Mouse (Mus musculus) heart, adult 2 months (tissue): ENCODE results near the gene Kank2. TPM values are rescaled to one million over a fixed set of nuclear protein-coding genes. Genes with fewer than 3 reads are reported as not detected.

Experiments used
- DNase-seq, 2 experiments: peaks; one replicate each; pipeline ENCODE4 v3.0.0; 2021
- H3K27ac ChIP-seq: fragments of 200-600 bp; 2 replicates; pipeline ENCODE4 v1.8.1; 2022
- H3K27me3 ChIP-seq: fragments of 200-500 bp; 2 replicates; pipeline ENCODE4 v1.6.1; 2012; ENCODE audit warnings: mild to moderate bottlenecking, low read length, inconsistent platforms, mixed read lengths; ENCODE audit not compliant: control insufficient read depth, insufficient read depth
- H3K36me3 ChIP-seq: fragments of 200-500 bp; 2 replicates; pipeline ENCODE4 v1.6.1; 2012; ENCODE audit warnings: low read length, inconsistent platforms; ENCODE audit not compliant: control insufficient read depth, insufficient read depth
- H3K4me1 ChIP-seq: fragments of 200-500 bp; 2 replicates; pipeline ENCODE4 v1.6.1; 2011; ENCODE audit warnings: low read length; ENCODE audit not compliant: control insufficient read depth, insufficient read depth
- H3K4me3 ChIP-seq: fragments of 200-600 bp; 2 replicates; pipeline ENCODE4 v1.8.1; 2022
- H3K79me2 ChIP-seq: fragments of 200-500 bp; replicated peaks from 2 replicates; pipeline ENCODE4 v1.6.1; 2012; ENCODE audit warnings: mild to moderate bottlenecking, inconsistent platforms, low read length, moderate library complexity, mixed read lengths; ENCODE audit not compliant: control insufficient read depth, insufficient read depth
- H3K9ac ChIP-seq: fragments of 200-500 bp; 2 replicates; pipeline ENCODE4 v1.6.1; 2012; ENCODE audit warnings: low read depth, mild to moderate bottlenecking, control low read depth, inconsistent platforms, low read length, mixed read lengths
- CTCF ChIP-seq: fragments of 200-600 bp; IDR thresholded peaks from 2 replicates; pipeline ENCODE4 v1.8.1; 2022; ENCODE audit warnings: antibody characterized with exemption, mild to moderate bottlenecking, moderate library complexity
- EP300 ChIP-seq: fragments of 200-500 bp; IDR thresholded peaks from 2 replicates; pipeline ENCODE4 v1.6.1; 2011; ENCODE audit warnings: low read depth, low read length, control low read depth; ENCODE audit not compliant: insufficient read depth
- POLR2A ChIP-seq: fragments of 200-500 bp; IDR thresholded peaks from 2 replicates; pipeline ENCODE4 v1.6.1; 2011; ENCODE audit warnings: mild to moderate bottlenecking, low read depth, low read length, control low read depth; ENCODE audit not compliant: insufficient read depth
- WGBS: fragments of 180-500 bp; shearing (Covaris S2); methylation state at CpG from one replicate; pipeline ENCODE4 v1.1.7; 2018; 5-methylcytosine and 5-hydroxymethylcytosine counted together
- intact Hi-C: fragments of 180-260 bp; cut with DNase I; formaldehyde crosslinking; loops from one replicate; pipeline ENCODE4 v1.15.1; 2025
- polyA plus RNA-seq: library from polyadenylated mRNA; depleted of rRNA; stranded (reverse); fragments of >200 nt; gene quantifications from 2 replicates; pipeline ENCODE4 v1.2.3, GENCODE M21; 2012
- total RNA-seq, 2 experiments: library from RNA; stranded (reverse); gene quantifications; 2 replicates each; pipeline ENCODE4 v1.2.3; 2021

The Kank2 gene
- total and polyA plus RNA-seq, 3 experiments, result 45.3 to 62.9 (median 57.3) TPM

GRCm38 (mm10) chr9:21749382-21750118 lies 49.0 kb downstream of the Kank2 start:
- H3K9ac ChIP-seq, result no peak overlapping the region
- intact Hi-C loops, result loop anchor here (5.0 kb wide), 1 partner anchor 47 kb away; no protein-coding TSS in a partner anchor
- no peak for DNase-seq
- peaks cover 26% of the 10 kb centered on the region for H3K4me1 ChIP-seq
- no peak overlapping the region for H3K27ac ChIP-seq
- H3K27me3 ChIP-seq, result no peaks in the 10 kb centered on the region
- H3K79me2 ChIP-seq, result no peaks in the 10 kb centered on the region
- H3K4me3 ChIP-seq, result no peak overlapping the region
- TF ChIP-seq CTCF (no peak), POLR2A (no peak), EP300 (no peak)
- WGBS, result 97% methylated on average over 6 of the region's 6 CpGs
- H3K36me3 ChIP-seq, result no peaks in the 10 kb centered on the region

GRCm38 (mm10) chr9:21748491-21748890 lies 50.1 kb downstream of the Kank2 start:
- H3K27me3 ChIP-seq, result no peaks in the 10 kb centered on the region
- peaks cover 17% of the 10 kb centered on the region for H3K4me1 ChIP-seq
- DNase-seq, result no peak
- H3K79me2 ChIP-seq, result no peaks in the 10 kb centered on the region
- WGBS, result 38% methylated on average over 10 of the region's 10 CpGs
- no peak overlapping the region for H3K4me3 ChIP-seq
- no peak overlapping the region for H3K9ac ChIP-seq
- TF ChIP-seq POLR2A (no peak), EP300 (no peak), CTCF (no peak)
- no peaks in the 10 kb centered on the region for H3K36me3 ChIP-seq
- peak overlapping the region; percentile 54 for H3K27ac ChIP-seq
- intact Hi-C loops, result loop anchor here (5.0 kb wide), 1 partner anchor 46 kb away; no protein-coding TSS in a partner anchor

- peaks cover 16% of the 10 kb centered on the region for H3K4me1 ChIP-seq
- H3K36me3 ChIP-seq, result no peaks in the 10 kb centered on the region
- intact Hi-C loops, result loop anchor here (5.0 kb wide), 1 partner anchor 46 kb away; no protein-coding TSS in a partner anchor
- H3K4me3 ChIP-seq, result no peak overlapping the region
- H3K9ac ChIP-seq, result peak overlapping the region; percentile 20; the same call in 1 of the 2 replicates
- peak; percentile 66 to 77 for DNase-seq
- TF ChIP-seq EP300, result peak; percentile 71
- TF ChIP-seq POLR2A, result no peak
- WGBS, result 3% methylated on average over 7 of the region's 7 CpGs
- peak overlapping the region; percentile 54 for H3K27ac ChIP-seq
- no peaks in the 10 kb centered on the region for H3K79me2 ChIP-seq
- no peaks in the 10 kb centered on the region for H3K27me3 ChIP-seq
These were observed 50.5 kb downstream of the Kank2 start for GRCm38 (mm10) chr9:21748033-21748432.

- no peak for TF ChIP-seq CTCF
- TF ChIP-seq EP300, result no peak
- TF ChIP-seq POLR2A, result no peak
- H3K36me3 ChIP-seq, result no peaks in the 10 kb centered on the region
- no peak overlapping the region for H3K27ac ChIP-seq
- no peak overlapping the region for H3K9ac ChIP-seq
- DNase-seq, result no peak
- H3K79me2 ChIP-seq, result no peaks in the 10 kb centered on the region
- 87% methylated on average over 3 of the region's 3 CpGs for WGBS
- H3K4me3 ChIP-seq, result no peak overlapping the region
- intact Hi-C loops, result loop anchor here (2.0 to 5.0 kb wide), 2 partner anchors 25 to 45 kb away; partner anchors contain the start of gene Ldlr
- no peaks in the 10 kb centered on the region for H3K27me3 ChIP-seq
- peaks cover 12% of the 10 kb centered on the region for H3K4me1 ChIP-seq
These were observed 51.2 kb downstream of the Kank2 start for GRCm38 (mm10) chr9:21747238-21747774.

GRCm38 (mm10) chr9:21741514-21741913 lies 57.0 kb downstream of the Kank2 start:
- Histone ChIP-seq H3K27ac (no peak overlapping the region), H3K27me3 (no peaks in the 10 kb centered on the region), H3K4me1 (no peaks in the 10 kb centered on the region), H3K36me3 (no peaks in the 10 kb centered on the region), H3K79me2 (no peaks in the 10 kb centered on the region), H3K4me3 (no peak overlapping the region), H3K9ac (no peak overlapping the region)
- WGBS, result 94% methylated on average over 11 of the region's 11 CpGs
- no peak for DNase-seq
- TF ChIP-seq CTCF, result no peak
- no peak for TF ChIP-seq POLR2A
- no peak for TF ChIP-seq EP300
- intact Hi-C loops, result no loop called here

- no peaks in the 10 kb centered on the region for H3K79me2 ChIP-seq
- H3K27me3 ChIP-seq, result no peaks in the 10 kb centered on the region
- intact Hi-C loops, result no loop called here
- H3K9ac ChIP-seq, result no peak overlapping the region
- TF ChIP-seq POLR2A (no peak), EP300 (no peak), CTCF (no peak)
- WGBS, result 91% methylated on average over 14 of the region's 14 CpGs
- no peak for DNase-seq
- H3K4me1 ChIP-seq, result no peaks in the 10 kb centered on the region
- H3K4me3 ChIP-seq, result no peak overlapping the region
- H3K36me3 ChIP-seq, result no peaks in the 10 kb centered on the region
- no peak overlapping the region for H3K27ac ChIP-seq
These were observed 58.1 kb downstream of the Kank2 start for GRCm38 (mm10) chr9:21740427-21740826.
